Mouse (Mus musculus) midbrain, postnatal 0 days (tissue): ENCODE measurements at regions not wholly inside any gene's neighbourhood (a gene's known extent, or its start where the extent isn't known, plus 50 kb on each side); places are given as distances from the start of the nearest gene placed in this dataset.

ENCODE experiments used
- ATAC-seq: fragments of 200-750 bp; cut with Nextera tagmentation; 2 replicates; pipeline ENCODE4 v1.8.0; 2017; ENCODE audit warnings: moderate number of reproducible peaks, mild to moderate bottlenecking, moderate TSS enrichment, moderate library complexity; ENCODE audit not compliant: low FRiP score
- DNase-seq: peaks from one replicate; pipeline ENCODE4 v3.0.0-alpha.2; 2015; ENCODE audit warnings: low spot score
- H3K27ac ChIP-seq: fragments of 300-500 bp; sonication (generic); 2 replicates; pipeline ENCODE4 v1.5.1; 2014; ENCODE audit warnings: low read depth, mild to moderate bottlenecking, low read length, mixed read lengths
- H3K27me3 ChIP-seq: fragments of 300-500 bp; sonication (generic); 2 replicates; pipeline ENCODE4 v1.6.1; 2014; ENCODE audit warnings: low read length, control low read depth, mixed read lengths; ENCODE audit not compliant: insufficient read depth
- H3K36me3 ChIP-seq: fragments of 300-500 bp; sonication (generic); 2 replicates; pipeline ENCODE4 v1.6.1; 2014; ENCODE audit warnings: low read length, control low read depth, mixed read lengths; ENCODE audit not compliant: insufficient read depth
- H3K4me1 ChIP-seq: fragments of 300-500 bp; sonication (generic); 2 replicates; pipeline ENCODE4 v1.6.1; 2014; ENCODE audit warnings: mild to moderate bottlenecking, control low read depth, antibody characterized with exemption, low read length, mixed read lengths; ENCODE audit not compliant: insufficient read depth
- H3K4me2 ChIP-seq: fragments of 300-500 bp; sonication (generic); 2 replicates; pipeline ENCODE4 v1.6.1; 2014; ENCODE audit warnings: low read depth, mild to moderate bottlenecking, low read length, mixed read lengths; ENCODE audit not compliant: poor library complexity, severe bottlenecking
- H3K4me3 ChIP-seq: fragments of 300-500 bp; sonication (generic); 2 replicates; pipeline ENCODE4 v1.5.1; 2014; ENCODE audit warnings: low read depth, mild to moderate bottlenecking, low read length, moderate library complexity
- H3K9ac ChIP-seq: fragments of 300-500 bp; sonication (generic); replicated peaks from 2 replicates; pipeline ENCODE4 v1.6.1; 2014; ENCODE audit warnings: mild to moderate bottlenecking, low read length, moderate library complexity, mixed read lengths; ENCODE audit not compliant: poor library complexity, severe bottlenecking
- H3K9me3 ChIP-seq: fragments of 300-500 bp; sonication (generic); 2 replicates; pipeline ENCODE4 v1.6.1; 2016; ENCODE audit warnings: low read length, control low read depth
- CTCF ChIP-seq: IDR thresholded peaks from 2 replicates; pipeline ENCODE4 v1.5.1; 2016; ENCODE audit warnings: antibody characterized with exemption, mild to moderate bottlenecking
- WGBS: fragments of 180-500 bp; shearing (Covaris S2); extraction: QIAGEN DNeasy Blood & Tissue Kit; methylation state at CpG from one replicate; pipeline ENCODE4 v1.1.7; 2014; 5-methylcytosine and 5-hydroxymethylcytosine counted together

DNA sequence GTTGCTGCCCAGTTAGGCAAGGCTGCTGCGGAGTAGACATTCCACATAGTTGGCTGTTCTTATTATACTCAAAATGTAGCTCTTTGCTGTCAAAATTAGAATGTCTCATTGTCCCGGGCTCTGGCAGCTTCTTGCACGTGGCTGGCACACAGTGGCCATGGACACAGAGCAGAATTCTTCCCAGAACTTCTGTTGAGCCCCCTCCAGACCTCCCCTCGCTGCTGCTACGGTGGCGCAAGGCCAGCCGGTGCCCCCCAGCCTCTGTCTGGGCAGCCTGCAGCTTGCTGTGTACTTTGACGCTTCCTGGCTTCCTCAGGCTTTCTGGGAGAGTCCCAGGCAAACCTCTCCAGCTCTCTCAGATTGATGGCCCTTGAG, 138.2 kb upstream of the Ubl3 start:
- no peaks in the 10 kb centered on the region for H3K27me3 ChIP-seq
- H3K36me3 ChIP-seq, result no peaks in the 10 kb centered on the region
- peaks cover 9% of the 10 kb centered on the region; the same call in 1 of the 2 replicates for H3K4me1 ChIP-seq
- 43% methylated on average over 8 of the region's 8 CpGs for WGBS
- H3K4me3 ChIP-seq, result no peak overlapping the region
- DNase-seq, result peak; percentile 69
- no peak overlapping the region for H3K27ac ChIP-seq
- no peak for TF ChIP-seq CTCF
- no peak overlapping the region for H3K4me2 ChIP-seq
- no peak overlapping the region for H3K9ac ChIP-seq
- 0 out of 2 replicates have a peak, but pooled peaks have one; percentile 31 for ATAC-seq
- no peaks in the 10 kb centered on the region; the same call in 1 of the 2 replicates for H3K9me3 ChIP-seq

DNA sequence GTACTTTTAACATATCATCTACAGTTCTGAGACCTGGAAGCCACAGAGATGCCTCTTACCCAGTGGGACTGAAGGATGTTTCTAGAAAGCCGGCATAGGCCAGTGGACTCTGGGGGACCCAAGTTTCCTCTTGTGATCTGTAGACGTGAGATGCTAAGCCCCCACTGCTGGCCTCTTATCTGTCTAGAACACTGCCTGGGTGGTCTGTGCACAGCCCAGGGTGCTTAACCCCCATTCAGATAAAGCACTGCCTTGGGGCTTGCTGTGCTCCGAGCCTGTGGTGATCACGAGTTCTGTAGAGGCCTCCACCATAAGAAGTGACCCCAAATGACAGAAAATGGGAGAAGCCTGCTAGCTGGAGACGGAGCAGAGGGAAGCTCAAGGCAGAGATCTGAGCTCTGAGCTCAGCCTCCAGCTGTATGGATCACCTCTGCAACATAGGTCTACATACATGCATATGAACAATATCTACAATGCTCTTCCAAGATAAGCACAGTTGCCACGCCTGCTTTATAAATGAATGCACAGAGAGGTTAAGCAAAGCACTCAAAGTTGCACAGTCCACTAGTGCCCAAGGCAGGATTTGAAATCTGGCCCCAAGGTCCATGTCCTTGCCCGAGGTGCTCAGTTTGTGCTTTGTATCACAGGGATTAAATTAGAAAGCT, 137.7 kb upstream of the Ubl3 start:
- WGBS, result 64% methylated on average over 7 of the region's 7 CpGs
- TF ChIP-seq CTCF, result no peak
- no peaks in the 10 kb centered on the region; the same call in 1 of the 2 replicates for H3K9me3 ChIP-seq
- H3K4me1 ChIP-seq, result peaks cover 9% of the 10 kb centered on the region; the same call in 1 of the 2 replicates
- no peak overlapping the region for H3K9ac ChIP-seq
- no peak overlapping the region for H3K27ac ChIP-seq
- H3K27me3 ChIP-seq, result no peaks in the 10 kb centered on the region
- H3K36me3 ChIP-seq, result no peaks in the 10 kb centered on the region
- ATAC-seq, result no peak
- no peak overlapping the region for H3K4me2 ChIP-seq
- DNase-seq, result no peak
- H3K4me3 ChIP-seq, result no peak overlapping the region

DNA sequence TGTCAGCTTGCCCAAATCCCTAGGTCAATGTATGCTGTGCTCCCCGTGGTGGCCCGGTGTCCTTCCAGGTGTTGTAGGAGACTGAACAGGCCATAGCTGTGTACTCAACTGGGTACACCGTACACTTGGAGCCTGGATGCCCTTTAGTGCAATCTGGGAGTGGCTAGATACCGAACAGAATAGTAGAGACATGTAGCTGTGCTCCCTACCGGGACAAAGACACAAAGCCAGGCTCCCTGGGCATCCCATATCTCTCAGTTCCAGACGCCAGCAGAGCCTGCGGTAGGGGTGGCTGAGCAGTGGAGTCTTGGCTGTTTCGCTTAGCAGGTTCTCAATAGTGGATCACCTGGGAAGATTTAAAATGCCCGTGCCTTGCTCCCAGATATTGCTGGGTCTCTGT, 136.7 kb upstream of the Ubl3 start:
- WGBS, result 86% methylated on average over 9 of the region's 9 CpGs
- no peaks in the 10 kb centered on the region for H3K36me3 ChIP-seq
- DNase-seq, result no peak
- H3K9me3 ChIP-seq, result no peaks in the 10 kb centered on the region
- no peak overlapping the region for H3K4me2 ChIP-seq
- H3K9ac ChIP-seq, result no peak overlapping the region
- no peak for ATAC-seq
- H3K4me1 ChIP-seq, result peaks cover 9% of the 10 kb centered on the region; the same call in 1 of the 2 replicates
- no peak overlapping the region for H3K4me3 ChIP-seq
- H3K27me3 ChIP-seq, result no peaks in the 10 kb centered on the region
- no peak for TF ChIP-seq CTCF
- no peak overlapping the region for H3K27ac ChIP-seq

DNA sequence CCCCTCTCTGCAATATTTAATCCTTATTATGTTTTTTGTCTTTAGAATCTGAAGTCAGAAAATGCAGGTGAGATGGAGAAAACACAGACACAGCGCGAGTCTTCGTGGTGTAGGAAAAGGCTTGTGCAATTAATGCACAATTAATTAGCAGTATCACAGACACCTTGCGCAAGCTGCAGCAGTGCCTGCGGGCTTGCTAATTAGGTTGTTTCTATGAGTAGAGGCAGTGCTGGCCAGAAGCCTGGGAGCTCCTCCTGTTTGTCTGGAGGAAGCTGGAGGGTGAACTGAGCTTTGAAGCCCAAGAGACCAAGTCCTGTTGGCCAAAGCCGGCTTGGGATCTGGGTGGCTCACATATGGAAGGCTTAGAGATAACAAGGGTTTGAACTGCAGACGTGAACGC, 135.9 kb upstream of the Ubl3 start:
- peaks cover 9% of the 10 kb centered on the region; the same call in 1 of the 2 replicates for H3K4me1 ChIP-seq
- H3K4me3 ChIP-seq, result no peak overlapping the region
- no peak overlapping the region for H3K9ac ChIP-seq
- WGBS, result 42% methylated on average over 8 of the region's 8 CpGs
- H3K27me3 ChIP-seq, result no peaks in the 10 kb centered on the region
- H3K27ac ChIP-seq, result no peak overlapping the region
- H3K36me3 ChIP-seq, result no peaks in the 10 kb centered on the region
- peak; percentile 76 for DNase-seq
- TF ChIP-seq CTCF, result no peak
- H3K4me2 ChIP-seq, result no peak overlapping the region
- H3K9me3 ChIP-seq, result no peaks in the 10 kb centered on the region
- no peak for ATAC-seq

DNA sequence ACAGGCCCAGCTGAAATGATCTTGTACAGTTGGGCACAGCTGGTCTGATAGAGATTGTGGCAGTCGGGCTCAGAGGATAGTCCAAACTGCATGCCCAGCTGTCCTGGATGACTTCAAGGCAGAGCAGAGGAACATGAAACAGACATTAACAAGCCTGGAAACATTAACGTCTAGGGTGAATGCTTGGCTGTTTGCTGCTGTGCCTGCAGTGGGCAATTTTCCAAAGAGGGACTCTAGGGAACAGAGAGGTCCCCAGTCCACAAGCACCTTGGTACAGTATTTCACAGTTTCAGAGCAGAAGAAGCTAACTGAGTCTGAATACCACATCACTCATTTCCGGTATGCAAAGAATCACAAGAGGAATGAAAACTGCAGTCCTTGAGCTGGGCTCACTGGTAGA, 135.2 kb upstream of the Ubl3 start:
- 67% methylated on average over 3 of the region's 3 CpGs for WGBS
- no peak overlapping the region for H3K27ac ChIP-seq
- no peak for DNase-seq
- H3K4me1 ChIP-seq, result peaks cover 9% of the 10 kb centered on the region; the same call in 1 of the 2 replicates
- H3K9me3 ChIP-seq, result no peaks in the 10 kb centered on the region
- no peak overlapping the region for H3K4me2 ChIP-seq
- no peaks in the 10 kb centered on the region for H3K36me3 ChIP-seq
- H3K9ac ChIP-seq, result no peak overlapping the region
- H3K4me3 ChIP-seq, result no peak overlapping the region
- no peak for TF ChIP-seq CTCF
- no peak for ATAC-seq
- no peaks in the 10 kb centered on the region for H3K27me3 ChIP-seq

DNA sequence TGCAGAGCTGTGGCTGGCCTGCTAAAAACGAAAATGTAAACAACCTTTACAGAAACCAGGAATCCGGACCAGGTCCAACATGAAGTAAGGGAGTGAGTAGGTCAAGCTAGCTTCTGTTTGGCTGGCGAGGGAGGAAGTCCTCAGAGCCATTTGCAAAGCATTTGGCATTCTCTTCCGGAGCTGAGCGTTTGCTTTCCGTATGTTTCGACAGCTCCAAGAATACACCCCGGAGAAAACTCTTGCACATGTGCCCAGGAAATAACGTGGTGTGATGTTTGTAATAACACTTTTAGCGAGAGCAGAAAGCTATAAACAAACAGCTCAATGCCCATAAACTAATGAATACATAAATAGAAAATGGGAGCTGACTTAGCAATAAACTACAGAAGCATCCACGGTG, 131.6 kb upstream of the Ubl3 start:
- Histone ChIP-seq H3K4me2 (no peak overlapping the region), H3K27me3 (no peaks in the 10 kb centered on the region), H3K9ac (no peak overlapping the region), H3K4me3 (no peak overlapping the region), H3K9me3 (no peaks in the 10 kb centered on the region), H3K4me1 (peaks cover 9% of the 10 kb centered on the region; the same call in 1 of the 2 replicates), H3K36me3 (no peaks in the 10 kb centered on the region), H3K27ac (no peak overlapping the region)
- 65% methylated on average over 11 of the region's 11 CpGs for WGBS
- ATAC-seq, result no peak
- TF ChIP-seq CTCF, result no peak
- no peak for DNase-seq
